Mouse (Mus musculus) monocyte, adult 5-6 weeks (primary cell): ENCODE results near the gene Klhl5. TPM values are rescaled to one million over a fixed set of nuclear protein-coding genes. Genes with fewer than 3 reads are reported as not detected.
A peak's percentile ranks its signal among the peaks of the same experiment; 100 is the strongest.

Source experiments
- ATAC-seq: fragments of 153-309, 156-312 bp; replicated peaks from 2 replicates; pipeline ENCODE4 v1.8.0; 2017; ENCODE audit warnings: mild to moderate bottlenecking; ENCODE audit not compliant: low TSS enrichment, insufficient number of reproducible peaks, severe bottlenecking, poor library complexity, low FRiP score
- total RNA-seq: library from RNA; stranded (forward); fragments of 200-1000, 200-491, 200-594 nt; gene quantifications from 3 replicates; pipeline ENCODE4 v1.2.3, GENCODE M21; 2017

Gene Klhl5
- 73.5 to 108 TPM (median 98.7 TPM) in 3 replicates for total RNA-seq

DNA sequence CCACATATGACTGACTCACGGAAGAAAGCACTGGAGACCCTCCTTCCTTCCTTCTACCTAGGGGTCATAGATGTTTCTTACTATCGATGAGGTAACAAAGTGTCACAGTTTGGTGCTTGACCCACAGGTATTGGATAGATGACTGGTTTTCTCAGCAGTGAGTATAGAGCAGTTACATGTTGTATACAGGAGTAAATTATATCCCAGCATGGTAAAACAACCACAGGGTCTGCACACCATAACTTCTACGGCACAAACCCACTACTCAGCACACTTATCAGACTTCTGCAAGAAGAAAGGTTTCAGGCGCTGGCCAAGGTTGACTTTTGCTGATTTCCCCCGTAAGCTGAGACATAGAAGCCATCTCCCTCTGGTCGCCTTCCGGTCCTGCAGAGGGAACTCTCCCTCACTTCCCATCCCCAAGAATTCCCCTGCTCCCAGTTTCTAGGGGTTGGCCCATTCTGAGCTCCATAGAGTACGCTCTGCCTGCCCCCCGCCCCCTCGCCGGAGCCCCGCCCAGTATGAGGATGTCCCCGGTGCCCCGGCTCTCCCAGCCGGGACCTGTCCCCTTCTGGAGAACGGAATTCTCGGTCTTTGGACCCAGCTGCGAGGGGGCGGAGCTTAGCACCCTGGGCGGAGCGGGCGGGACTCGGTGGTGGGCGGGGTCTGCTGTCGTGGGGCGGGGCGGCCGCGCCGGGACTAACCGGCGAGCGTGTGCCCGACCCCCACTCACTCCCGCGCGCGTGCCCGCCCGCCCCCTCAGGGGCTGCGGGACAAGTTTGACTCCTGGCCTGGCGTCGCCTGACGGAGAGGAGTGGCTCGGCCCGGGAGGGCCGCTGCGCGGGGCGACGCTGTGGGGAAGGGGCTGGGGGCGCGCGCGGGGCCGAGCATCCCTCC lies at the start of gene Klhl5:
Gene Klhl5, plus strand, starts transcription at position 664 of the 897 bp plus-strand sequence.
- ATAC-seq: peak; percentile 78

DNA sequence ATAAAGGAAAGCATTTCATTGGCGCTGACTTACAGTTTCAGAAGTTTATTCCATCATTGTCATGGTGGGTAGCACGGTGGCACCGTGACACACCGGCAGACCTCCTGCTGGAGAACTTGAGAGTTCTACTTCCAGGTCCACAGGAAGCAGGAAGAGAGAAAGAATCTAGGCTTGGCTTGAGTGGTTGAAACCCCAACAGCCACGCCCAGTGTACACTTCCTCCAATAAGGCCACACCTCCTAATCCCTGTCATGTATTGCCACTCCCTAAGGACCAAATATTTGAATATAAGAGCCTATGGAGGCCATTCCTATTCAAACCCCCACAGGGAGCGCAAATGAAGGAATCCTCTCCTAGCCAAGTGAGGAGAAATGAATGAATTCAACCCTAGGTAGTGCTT lies 49.7 kb upstream of the Klhl5 start:
- ATAC-seq: no peak

DNA sequence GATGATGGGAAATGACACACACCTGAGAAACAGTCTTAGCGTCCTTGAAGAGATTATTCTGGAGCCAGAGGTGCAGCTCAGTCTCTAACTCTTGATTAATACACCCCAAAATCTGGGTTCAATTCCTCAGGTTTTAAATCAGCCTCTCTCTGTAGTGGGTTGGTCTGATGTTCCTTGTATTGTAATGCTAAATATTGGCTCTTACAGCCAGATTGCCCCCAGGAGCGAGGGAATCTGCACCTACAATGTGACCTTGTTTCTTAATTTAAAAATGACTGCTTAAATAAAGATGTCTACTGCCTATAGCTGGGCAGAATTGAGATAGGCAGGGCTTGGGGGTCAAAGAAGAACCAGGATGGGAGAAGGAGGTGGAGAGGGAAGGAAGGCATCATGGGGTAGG lies 47.5 kb upstream of the Klhl5 start:
- no peak for ATAC-seq

DNA sequence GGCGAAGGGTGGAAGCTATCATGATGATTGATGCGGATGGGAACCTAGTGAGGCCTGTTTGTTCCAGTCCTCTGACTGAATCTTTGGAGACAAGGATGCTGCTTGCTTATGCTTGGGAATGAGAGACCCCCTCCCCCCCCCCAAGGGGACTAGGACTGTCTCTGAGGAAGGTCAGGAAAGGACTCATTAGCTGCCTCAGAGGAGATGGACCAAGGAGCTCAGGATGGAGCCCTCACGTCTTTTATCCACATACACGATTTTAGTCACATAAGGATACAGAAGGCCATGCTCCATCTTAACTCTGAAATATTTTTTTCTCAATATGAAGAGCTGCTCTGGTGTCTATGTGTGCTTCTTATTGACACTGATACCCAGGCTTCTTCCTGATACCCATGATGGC lies 45.1 kb upstream of the Klhl5 start:
- ATAC-seq: no peak

DNA sequence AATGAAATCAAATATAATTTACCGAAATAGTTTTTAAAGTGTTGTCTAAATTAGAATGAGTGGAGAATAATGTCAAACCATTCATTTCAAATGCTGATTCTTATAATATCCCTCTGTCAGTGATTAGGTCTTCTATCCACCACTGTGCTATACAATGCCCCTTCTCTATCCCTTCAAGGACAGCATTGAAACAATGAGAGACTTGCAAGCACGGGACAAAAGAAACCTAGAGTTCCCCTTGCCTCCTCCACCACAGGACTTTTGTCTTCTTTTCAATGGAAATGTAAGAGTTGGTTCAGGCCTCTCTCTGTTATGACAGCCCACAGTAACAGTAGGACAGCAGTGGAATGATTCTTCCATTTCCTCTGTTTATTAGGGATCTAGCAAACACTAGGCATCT lies 44.1 kb upstream of the Klhl5 start:
- ATAC-seq: no peak

DNA sequence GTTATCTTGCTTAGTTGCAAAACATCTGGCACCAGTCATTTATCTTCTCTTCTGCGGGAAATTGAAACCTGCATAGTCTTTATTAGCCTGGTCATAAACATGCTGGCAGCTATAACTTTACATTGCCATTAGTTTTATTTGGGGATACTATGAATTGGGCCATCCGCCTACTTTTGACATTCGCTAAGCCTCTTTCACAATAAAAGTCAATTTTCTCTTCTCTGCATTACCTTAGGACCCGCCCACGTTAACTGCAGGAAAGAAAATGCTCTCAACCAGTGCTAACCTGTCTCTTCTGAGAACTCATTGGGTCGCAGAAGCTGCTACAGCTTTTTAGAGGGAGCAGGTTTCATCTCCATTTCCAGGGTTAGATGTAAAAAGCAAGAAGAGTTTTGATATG lies 39.2 kb upstream of the Klhl5 start:
- ATAC-seq: no peak

DNA sequence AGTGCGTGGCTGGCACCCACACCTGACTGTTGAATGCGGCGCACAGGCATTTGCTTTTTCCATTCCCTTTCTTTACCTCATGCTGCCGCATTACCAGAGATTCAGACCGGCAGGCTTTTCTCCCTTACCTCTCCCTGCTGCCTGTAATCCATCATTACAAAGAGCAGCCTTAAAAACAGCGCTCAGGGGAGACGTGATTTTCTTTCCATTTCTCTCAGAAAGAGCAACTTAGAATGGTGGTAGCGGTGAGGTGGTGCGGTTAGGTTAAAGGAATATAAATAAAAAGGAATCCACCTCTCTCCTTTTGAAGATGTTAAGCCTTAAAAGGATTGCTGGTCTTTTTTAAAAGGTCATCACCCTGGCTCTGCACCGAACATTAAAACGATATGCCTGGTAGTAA lies 37.5 kb upstream of the Klhl5 start:
- no peak for ATAC-seq

DNA sequence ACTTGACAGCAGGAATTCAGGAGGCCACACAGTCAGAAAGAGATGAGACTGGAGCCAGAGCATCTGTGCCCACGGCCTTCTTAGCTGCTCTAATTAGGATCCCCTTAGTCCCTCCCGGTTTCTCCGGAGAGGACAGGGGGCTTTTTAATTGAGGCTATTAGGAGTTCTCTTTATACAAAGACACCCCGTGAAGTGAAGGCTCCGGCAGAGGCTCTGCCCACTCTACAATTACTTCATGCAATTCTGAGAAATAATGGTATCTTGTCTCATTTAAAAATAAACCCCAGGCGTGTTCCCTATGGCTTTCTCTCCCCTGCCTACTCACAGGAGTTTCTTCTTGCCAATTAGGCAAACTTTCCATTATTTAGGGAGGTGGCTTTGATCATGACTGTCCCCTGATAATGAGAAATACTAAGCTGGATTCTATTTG lies 35.6 kb upstream of the Klhl5 start:
- no peak for ATAC-seq

DNA sequence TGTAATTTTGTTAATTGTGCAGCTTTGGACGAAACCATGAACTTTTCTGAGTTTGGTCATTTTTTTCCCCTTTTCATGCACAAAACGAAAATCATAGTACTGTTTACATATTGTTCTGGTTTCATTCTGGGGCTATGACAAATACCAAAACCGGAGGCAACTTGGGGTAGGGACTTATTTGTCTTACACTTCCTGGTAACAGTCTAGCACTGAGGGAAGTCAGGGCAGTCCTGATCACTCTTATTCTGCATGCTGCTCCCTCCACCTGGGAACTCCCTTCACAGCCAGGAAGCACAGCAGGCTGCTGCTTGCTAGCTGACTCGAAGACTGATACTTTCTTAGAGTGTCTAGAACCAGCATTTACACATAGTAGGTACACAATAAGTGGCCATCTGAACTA lies 34.1 kb upstream of the Klhl5 start:
- ATAC-seq: no peak

DNA sequence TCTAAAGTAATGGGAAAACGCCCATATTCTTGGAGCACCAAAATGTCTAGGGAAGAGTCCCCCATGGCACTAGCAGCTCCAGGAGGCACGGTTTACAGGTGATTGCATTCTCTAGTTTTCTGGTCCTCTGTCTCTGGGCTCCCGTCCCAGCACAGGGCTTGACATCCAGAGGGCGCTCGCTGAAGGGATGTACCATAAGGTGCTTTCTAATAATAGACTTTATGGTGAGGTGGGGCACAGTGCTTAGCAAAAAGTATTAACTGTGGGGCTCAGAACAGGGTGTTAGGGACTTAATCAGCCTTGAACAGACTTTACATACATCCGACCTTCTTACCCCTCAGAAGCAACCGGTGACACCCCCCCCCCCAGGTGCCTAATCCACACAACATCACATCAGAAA lies 32.6 kb upstream of the Klhl5 start:
- ATAC-seq: no peak

DNA sequence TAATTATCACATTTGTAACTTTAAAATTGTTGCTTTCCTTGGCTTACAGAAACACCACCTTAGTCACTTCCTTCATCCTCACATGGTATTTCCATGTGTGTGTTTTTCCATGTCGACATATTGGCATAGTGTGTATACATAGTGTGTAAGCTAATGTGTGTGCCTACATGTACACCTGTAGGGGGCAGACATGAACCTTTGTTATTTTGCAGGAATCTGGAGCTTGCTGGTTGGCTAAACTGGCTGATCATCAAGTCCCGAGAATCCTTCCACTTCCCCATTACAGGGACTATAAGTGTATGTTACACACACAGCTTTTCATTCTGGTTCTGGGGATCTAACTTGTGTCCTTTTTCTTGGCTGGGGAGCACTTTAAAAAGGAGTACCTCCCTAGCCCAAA lies 31.3 kb upstream of the Klhl5 start:
- ATAC-seq: peak; percentile 64

DNA sequence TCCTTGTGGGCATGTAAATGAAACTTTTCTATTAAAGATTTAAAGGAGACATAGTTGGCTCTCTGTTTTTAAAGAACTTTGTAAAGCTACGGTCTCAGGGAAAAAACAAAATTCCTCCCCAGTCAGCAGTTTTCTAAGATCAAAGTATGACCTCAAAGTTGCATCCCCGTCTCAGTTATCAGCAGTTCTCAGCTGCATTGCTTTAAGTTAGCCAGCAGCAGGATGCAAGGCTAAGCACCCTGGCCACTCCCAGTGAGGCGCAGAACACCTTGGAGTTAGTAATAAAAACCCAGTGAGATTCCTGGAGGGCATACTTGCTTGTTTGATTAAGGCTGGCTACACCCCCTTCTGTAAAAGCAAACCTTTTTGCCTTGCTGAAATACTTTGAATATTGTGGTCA lies 30.6 kb upstream of the Klhl5 start:
- no peak for ATAC-seq

DNA sequence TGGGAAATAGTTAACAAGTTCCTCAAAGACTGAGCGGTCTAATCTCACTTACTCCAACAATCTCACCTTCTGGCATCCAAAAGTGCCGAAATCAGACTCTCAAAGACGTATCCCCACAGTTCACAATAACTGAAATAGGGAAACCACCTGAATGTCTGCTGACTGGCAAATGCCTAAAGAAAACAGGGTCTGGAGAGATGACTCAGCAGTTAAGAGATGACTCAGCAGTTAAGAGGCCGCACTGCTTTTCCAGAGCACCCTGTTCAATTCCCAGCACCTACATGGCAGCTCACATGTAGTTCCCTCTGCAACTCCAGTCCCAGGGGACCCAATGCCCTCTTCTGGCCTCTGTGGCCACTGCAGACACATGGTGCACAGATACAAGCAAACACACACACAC lies 29.3 kb upstream of the Klhl5 start:
- ATAC-seq: no peak

DNA sequence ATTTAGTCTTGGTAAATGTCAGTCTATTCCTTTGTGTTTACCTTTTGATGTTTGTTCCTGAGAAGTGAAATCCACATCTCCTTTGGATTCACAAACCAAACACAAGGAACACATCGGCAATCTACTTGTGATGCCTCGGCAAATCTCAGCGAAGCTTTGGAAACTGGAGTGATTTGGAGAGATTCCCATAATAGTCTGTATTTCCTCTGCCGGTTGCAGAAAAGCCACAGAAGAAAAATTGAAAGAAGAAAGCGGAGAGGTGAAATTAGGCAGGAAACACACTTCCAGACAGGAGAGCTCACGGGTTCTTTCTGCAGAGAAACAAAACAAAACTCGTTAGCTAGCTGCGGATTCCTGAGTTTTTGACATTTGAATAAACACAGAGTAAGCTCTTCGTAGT lies 27.5 kb upstream of the Klhl5 start:
- ATAC-seq: no peak

DNA sequence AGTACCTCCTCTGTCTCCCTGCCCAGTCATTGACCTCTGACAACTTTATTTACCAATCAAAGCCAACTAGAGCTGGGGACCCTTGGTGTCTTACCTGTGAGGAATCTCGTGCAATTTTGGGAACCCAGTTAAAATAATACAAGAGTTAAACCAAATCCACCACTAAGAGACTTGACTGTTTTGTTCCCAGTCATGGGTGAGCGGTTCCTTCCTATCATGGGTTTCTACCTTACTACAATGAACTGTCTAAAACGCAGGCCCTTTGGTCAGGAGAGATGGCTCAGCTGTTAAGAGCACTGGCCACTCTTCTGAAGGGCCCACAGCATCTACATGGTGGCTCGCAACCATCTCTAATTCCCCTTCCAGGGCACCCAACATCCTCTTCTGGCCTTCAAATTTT lies 25.5 kb upstream of the Klhl5 start:
- ATAC-seq: no peak

DNA sequence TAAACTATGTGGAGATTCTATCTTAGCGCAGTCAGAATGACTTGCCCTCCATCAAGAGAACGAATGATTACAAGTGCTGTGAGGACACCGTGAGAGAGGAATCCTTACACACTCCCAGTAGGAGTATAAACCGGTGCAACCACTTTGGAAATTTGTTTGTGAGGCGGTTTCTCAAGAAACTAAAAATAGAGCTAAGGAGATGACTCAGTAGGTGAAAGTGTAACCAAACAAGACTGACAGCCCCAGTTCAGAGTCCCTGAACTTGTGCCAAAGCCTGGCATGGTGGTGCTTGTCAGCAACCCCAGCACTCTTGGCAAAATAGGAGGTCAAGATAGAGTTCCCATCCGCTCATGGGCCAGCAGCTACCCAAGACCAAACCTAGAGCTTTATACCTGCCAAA lies 20.8 kb upstream of the Klhl5 start:
- peak; percentile 41; the same call in 1 of the 2 replicates for ATAC-seq

DNA sequence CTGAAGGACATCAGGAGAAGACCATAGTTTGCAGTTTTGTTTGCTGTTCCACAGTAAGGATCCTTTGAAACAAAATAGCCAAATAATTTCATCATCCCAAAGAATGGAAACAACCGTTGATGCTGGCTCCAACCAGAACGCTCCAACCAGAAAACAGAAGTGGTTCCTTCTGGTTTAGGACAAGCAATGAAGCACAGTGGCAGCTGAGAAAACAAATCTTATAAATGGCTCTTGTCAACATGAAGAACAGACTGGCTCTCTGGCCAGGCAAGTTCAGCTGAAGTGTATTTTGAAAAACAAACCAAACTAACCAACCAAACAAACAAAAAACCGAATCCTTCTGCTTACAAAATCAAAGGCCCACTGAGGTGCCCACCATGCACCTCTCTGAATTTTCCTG lies 17.6 kb upstream of the Klhl5 start:
- ATAC-seq: no peak

DNA sequence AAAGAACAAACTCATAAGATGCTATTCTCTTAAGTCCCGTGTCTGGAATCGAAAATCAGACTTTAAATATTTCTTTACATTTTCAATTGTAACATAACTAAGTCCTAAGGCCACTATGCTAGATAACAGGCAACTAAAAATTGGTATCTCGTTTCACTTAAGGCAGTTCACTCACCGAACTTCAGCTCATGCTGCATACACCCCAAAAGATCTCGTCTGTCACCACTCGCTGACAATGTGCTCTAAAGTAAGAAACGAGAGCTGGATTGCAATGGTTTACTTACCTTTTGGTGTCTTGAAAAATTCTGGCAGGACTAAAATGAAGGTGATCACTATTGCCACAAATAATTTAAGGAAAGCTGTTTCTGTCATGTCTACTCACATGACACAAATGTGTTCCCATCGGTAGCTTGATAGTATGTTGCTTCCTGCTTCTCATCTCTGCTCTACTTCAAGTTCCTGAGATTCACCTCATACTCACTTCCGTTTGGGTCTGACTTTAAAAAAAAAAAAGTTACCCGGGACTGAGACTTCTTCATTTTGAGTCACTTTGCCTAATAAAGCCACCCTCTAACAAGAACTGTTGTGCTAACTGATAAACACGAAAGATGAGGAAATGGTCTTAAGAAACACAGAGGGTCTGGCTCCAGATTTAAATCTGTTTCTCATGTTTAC lies 16.0 kb upstream of the Klhl5 start:
- ATAC-seq: peak; percentile 83

DNA sequence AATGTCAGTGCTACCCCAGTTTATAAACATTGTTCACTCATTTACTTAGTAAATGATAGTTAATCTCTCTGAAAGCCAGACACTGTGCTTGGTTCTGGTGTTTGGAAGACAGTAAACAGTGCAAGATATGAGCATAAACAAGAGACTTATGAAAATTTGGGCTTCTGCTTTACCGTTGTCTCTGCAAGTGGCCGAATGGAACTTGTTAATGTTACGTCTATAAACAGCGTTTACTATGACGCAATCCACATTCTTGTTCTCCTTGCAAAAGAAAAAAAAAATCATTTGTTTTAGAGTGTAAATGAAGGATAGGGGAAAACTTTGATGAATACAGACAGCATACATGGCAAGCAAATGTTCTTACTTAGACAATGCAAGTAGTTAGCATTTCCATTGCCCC lies 15.4 kb upstream of the Klhl5 start, which contains the start of gene Tmem156:
Gene Tmem156, minus strand, starts transcription at position 212 of the 400 bp plus-strand sequence.
- peak; percentile 41 for ATAC-seq

DNA sequence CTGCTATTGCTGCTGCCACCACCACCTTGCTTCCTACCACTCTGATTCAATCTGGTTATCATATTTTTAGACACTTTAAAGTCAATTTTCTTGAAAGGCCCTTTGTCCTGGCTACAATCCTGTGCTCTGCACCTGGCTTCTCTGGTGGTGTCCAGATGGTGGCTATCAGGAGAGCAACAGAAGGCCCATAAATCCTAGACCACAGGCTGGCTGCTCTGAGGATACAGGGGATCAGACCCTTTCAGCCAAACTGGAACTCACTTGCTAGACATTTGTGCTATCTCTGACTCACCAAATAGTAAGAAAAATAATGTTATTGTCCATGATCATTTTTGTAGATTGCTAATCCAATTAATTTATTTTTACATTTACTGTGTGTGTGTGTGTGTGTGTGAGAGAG lies 13.6 kb upstream of the Klhl5 start:
- no peak for ATAC-seq
